Comparison of ENCODE assay signal across 32 mouse cellular contexts in the genomic region with DNA sequence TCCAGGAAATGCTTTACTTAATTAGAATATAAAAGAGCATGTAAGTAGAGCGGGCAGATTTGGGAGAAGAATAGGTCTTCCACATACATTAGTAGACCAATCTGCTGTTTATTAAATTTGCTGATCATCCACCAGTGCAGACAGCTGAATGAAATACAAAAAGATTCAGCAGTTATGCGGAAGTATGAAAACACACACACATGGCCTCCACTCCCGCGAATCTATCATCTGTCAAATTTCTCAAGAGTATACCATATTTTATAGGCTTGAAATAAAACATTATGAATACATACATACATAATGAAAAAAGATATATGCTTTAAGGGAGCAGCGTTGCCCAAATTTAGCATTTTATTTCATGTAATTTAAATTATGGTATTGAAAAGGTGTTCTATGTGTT.
DNase-seq lines count a peak whose midpoint lies in the region; ATAC-seq and TF ChIP-seq lines count a peak whose summit lies in the region.
"Had no signal": no experiment of that assay in that cellular context is flagged by ENCODE, and none has a peak within 500 bp of the region (broad histone marks: within the 10 kb centered on the region; RNA-seq: fewer than 3 reads in every experiment).

No protein-coding gene starts in this region.

- no peaks in the 10 kb centered on the region; the same call in 1 of the 2 replicates for H3K4me1 ChIP-seq in forebrain, embryonic 13.5 days
- no peaks in the 10 kb centered on the region for H3K4me1 ChIP-seq in forebrain, embryonic 11.5 days (replicated peaks; ENCODE audit: control insufficient read depth, insufficient read depth, low read length)
- H3K4me1 ChIP-seq in forebrain, postnatal 0 days (ENCODE audit: insufficient read depth): no peaks in the 10 kb centered on the region
- H3K4me1 ChIP-seq: embryonic facial prominence, embryonic 12.5 days; heart, embryonic 10.5 days; heart, embryonic 13.5 days had no signal

- H3K4me3 ChIP-seq in forebrain, embryonic 13.5 days: no peak overlapping the region
- no peak overlapping the region for H3K4me3 ChIP-seq in forebrain, embryonic 11.5 days (ENCODE audit: low read depth, low read length)
- H3K4me3 ChIP-seq in forebrain, postnatal 0 days (ENCODE audit: low read depth, low read length): no peak overlapping the region
- H3K4me3 ChIP-seq: embryonic facial prominence, embryonic 12.5 days; erythroblast, embryonic 14.5 days; heart, adult 2 months; heart, embryonic 10.5 days; heart, embryonic 13.5 days had no signal

- H3K9ac ChIP-seq in forebrain, embryonic 13.5 days: no peak overlapping the region
- no peak overlapping the region for H3K9ac ChIP-seq in forebrain, embryonic 11.5 days (ENCODE audit: low read length)
- H3K9ac ChIP-seq in forebrain, postnatal 0 days: no peak overlapping the region
- H3K9ac ChIP-seq: embryonic facial prominence, embryonic 12.5 days; heart, embryonic 13.5 days; hindbrain, embryonic 14.5 days had no signal

- H3K36me3 ChIP-seq in forebrain, embryonic 13.5 days (ENCODE audit: poor library complexity, severe bottlenecking): no peaks in the 10 kb centered on the region
- H3K36me3 ChIP-seq in forebrain, embryonic 11.5 days (ENCODE audit: control insufficient read depth, insufficient read depth, low read length): no peaks in the 10 kb centered on the region
- no peaks in the 10 kb centered on the region for H3K36me3 ChIP-seq in forebrain, postnatal 0 days (ENCODE audit: insufficient read depth)
- H3K36me3 ChIP-seq: embryonic facial prominence, embryonic 12.5 days; G1E; heart, embryonic 10.5 days; heart, embryonic 13.5 days had no signal

- peak; percentile 33; the same call in 1 of the 2 replicates for ATAC-seq in forebrain, embryonic 13.5 days
- no peak for ATAC-seq in forebrain, embryonic 11.5 days (replicated peaks; ENCODE audit: low FRiP score)
- ATAC-seq in frontal cortex, adult (ENCODE audit: low TSS enrichment): peak; percentile 31
- ATAC-seq in forebrain, postnatal 0 days: peak; percentile 66; the same call in 1 of the 2 replicates
- ATAC-seq: hindbrain, postnatal 0 days; inflammation-experienced regulatory T-cells, adult 6 months; intestine, embryonic 16.5 days; Patski had no signal

- H3K4me2 ChIP-seq in forebrain, embryonic 13.5 days: no peak overlapping the region
- no peak overlapping the region for H3K4me2 ChIP-seq in forebrain, embryonic 11.5 days (ENCODE audit: low read depth, low read length, severe bottlenecking)
- no peak overlapping the region for H3K4me2 ChIP-seq in forebrain, postnatal 0 days (ENCODE audit: low read depth)
- H3K4me2 ChIP-seq: embryonic facial prominence, embryonic 12.5 days; heart, embryonic 13.5 days; hindbrain, embryonic 14.5 days had no signal

- no peak overlapping the region for H3K27ac ChIP-seq in forebrain, embryonic 13.5 days
- no peak overlapping the region for H3K27ac ChIP-seq in forebrain, embryonic 11.5 days (ENCODE audit: low read depth, low read length)
- H3K27ac ChIP-seq in forebrain, postnatal 0 days (ENCODE audit: low read depth, low read length): no peak overlapping the region
- H3K27ac ChIP-seq: embryonic facial prominence, embryonic 12.5 days; heart, adult 2 months; heart, embryonic 10.5 days; heart, embryonic 13.5 days; hindbrain, embryonic 14.5 days; hindbrain, postnatal 0 days had no signal

- no peaks in the 10 kb centered on the region for H3K27me3 ChIP-seq in forebrain, embryonic 13.5 days
- H3K27me3 ChIP-seq in forebrain, embryonic 11.5 days (ENCODE audit: control insufficient read depth, insufficient read depth, low read length): no peaks in the 10 kb centered on the region
- H3K27me3 ChIP-seq in forebrain, postnatal 0 days (ENCODE audit: insufficient read depth, low read length): no peaks in the 10 kb centered on the region
- H3K27me3 ChIP-seq: CH12.LX; embryonic facial prominence, embryonic 12.5 days; heart, embryonic 13.5 days; Patski had no signal

- no peak for DNase-seq in forebrain, embryonic 11.5 days (ENCODE audit: low spot score)
- no peak for DNase-seq in frontal cortex, postnatal 36 days (ENCODE audit: low spot score in 2 of 2)
- DNase-seq in forebrain, postnatal 0 days: peak; percentile 56
- no peak for DNase-seq in urinary bladder, adult 18-20 months (ENCODE audit: low spot score in 2 of 2)
- DNase-seq: adrenal gland, postnatal 10 days; adrenal gland, postnatal 36 days; B cell, adult 2 months; cerebellum, adult 11-12 months; cerebellum, adult 8-10 months; cerebellum, postnatal 10 days; cerebellum, postnatal 36 days; embryo, embryonic 11 days; gastrocnemius, postnatal 10 days; gastrocnemius, postnatal 36 days; heart, adult 2 months; heart, postnatal 14 days; heart, postnatal 4 days; kidney, adult 18-20 months; kidney, adult 9 months had no signal

- WGBS in forebrain, embryonic 13.5 days: 83% methylated on average over 5 of the region's 5 CpGs
- WGBS in forebrain, embryonic 11.5 days: 89% methylated on average over 5 of the region's 5 CpGs
- 65% methylated on average over 5 of the region's 5 CpGs for WGBS in forebrain, postnatal 0 days

- H3K9me3 ChIP-seq in forebrain, embryonic 13.5 days (replicated peaks): no peaks in the 10 kb centered on the region
- no peaks in the 10 kb centered on the region for H3K9me3 ChIP-seq in forebrain, embryonic 11.5 days (ENCODE audit: control insufficient read depth, low read length)
- no peaks in the 10 kb centered on the region for H3K9me3 ChIP-seq in forebrain, postnatal 0 days (ENCODE audit: low read length)
- H3K9me3 ChIP-seq: embryonic facial prominence, embryonic 12.5 days; G1E; heart, embryonic 10.5 days; heart, embryonic 13.5 days had no signal

- no peak for TF ChIP-seq CTCF in forebrain, postnatal 0 days (IDR thresholded peaks at IDR 0.05; ENCODE audit: low read depth)
